Mouse (Mus musculus): ENCODE measurements around the gene Cfap97d1. TPM values are rescaled to one million over a fixed set of nuclear protein-coding genes. Genes with fewer than 3 reads are reported as not detected.

Cfap97d1 gene
- polyA plus RNA-seq, 1 experiment from 2014 or later, result not detected

- H3K4me1 ChIP-seq, result no peaks in the 10 kb centered on the region
- H3K9me3 ChIP-seq (replicated peaks), result no peaks in the 10 kb centered on the region
- H3K4me3 ChIP-seq, result no peak overlapping the region
- no peak overlapping the region for H3K9ac ChIP-seq
- H3K27me3 ChIP-seq, result no peaks in the 10 kb centered on the region
- H3K4me2 ChIP-seq (replicated peaks), result no peak overlapping the region
- 77% methylated on average over 8 of the region's 8 CpGs for WGBS
- H3K36me3 ChIP-seq, result peaks cover 9% of the 10 kb centered on the region; the same call in 1 of the 2 replicates
- ATAC-seq (ENCODE audit: low FRiP score), result no peak
- no peak overlapping the region for H3K27ac ChIP-seq
Observed at GRCm38 (mm10) chr11:101994100-101994499, 10.0 kb downstream of the Cfap97d1 start.

GRCm38 (mm10) chr11:101995938-101996337, 11.9 kb downstream of the Cfap97d1 start:
- no peak overlapping the region for H3K9ac ChIP-seq
- no peak overlapping the region for H3K4me2 ChIP-seq (replicated peaks)
- H3K27ac ChIP-seq, result no peak overlapping the region
- WGBS, result 93% methylated on average over 7 of the region's 7 CpGs
- H3K9me3 ChIP-seq (replicated peaks), result no peaks in the 10 kb centered on the region
- H3K4me3 ChIP-seq, result no peak overlapping the region
- peaks cover 16% of the 10 kb centered on the region for H3K36me3 ChIP-seq
- ATAC-seq (ENCODE audit: low FRiP score), result no peak
- H3K4me1 ChIP-seq, result peaks cover 7% of the 10 kb centered on the region; the same call in 1 of the 2 replicates
- no peaks in the 10 kb centered on the region for H3K27me3 ChIP-seq

DNA sequence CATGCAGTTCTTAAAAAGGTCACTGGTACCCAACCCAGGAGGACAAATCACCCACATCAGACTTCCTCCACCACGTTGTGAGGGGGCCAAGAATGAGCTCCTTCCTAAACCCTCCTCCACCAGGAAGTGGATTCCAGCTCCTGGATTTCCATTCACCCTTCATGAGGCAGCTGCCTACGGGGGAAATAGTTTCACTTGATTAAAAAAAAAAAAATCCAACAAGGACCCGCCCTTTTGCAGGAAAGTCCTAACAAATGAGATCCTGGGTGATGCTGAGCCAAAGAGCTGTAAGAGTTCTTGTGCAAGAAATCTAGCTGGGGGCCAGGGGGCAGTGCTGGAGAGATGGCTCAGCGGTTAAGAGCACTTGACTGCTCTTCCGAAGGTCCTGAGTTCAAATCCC, 14.2 kb downstream of the Cfap97d1 start:
- Histone ChIP-seq H3K27ac (no peak overlapping the region), H3K4me3 (no peak overlapping the region), H3K36me3 (peaks cover 25% of the 10 kb centered on the region), H3K9ac (no peak overlapping the region), H3K9me3 (replicated peaks) (no peaks in the 10 kb centered on the region), H3K4me2 (replicated peaks) (no peak overlapping the region), H3K27me3 (no peaks in the 10 kb centered on the region), H3K4me1 (peaks cover 7% of the 10 kb centered on the region; the same call in 1 of the 2 replicates)
- ATAC-seq (ENCODE audit: low FRiP score), result no peak
- 59% methylated on average over 5 of the region's 5 CpGs for WGBS

GRCm38 (mm10) chr11:101999466-101999865, 15.4 kb downstream of the Cfap97d1 start:
- H3K27ac ChIP-seq, result no peak overlapping the region
- ATAC-seq (ENCODE audit: low FRiP score), result no peak
- H3K4me3 ChIP-seq, result no peak overlapping the region
- H3K4me1 ChIP-seq, result peaks cover 7% of the 10 kb centered on the region; the same call in 1 of the 2 replicates
- H3K36me3 ChIP-seq, result peaks cover 36% of the 10 kb centered on the region
- no peak overlapping the region for H3K9ac ChIP-seq
- 46% methylated on average over 4 of the region's 4 CpGs for WGBS
- no peaks in the 10 kb centered on the region for H3K9me3 ChIP-seq (replicated peaks)
- H3K27me3 ChIP-seq, result no peaks in the 10 kb centered on the region
- no peak overlapping the region for H3K4me2 ChIP-seq (replicated peaks)

DNA sequence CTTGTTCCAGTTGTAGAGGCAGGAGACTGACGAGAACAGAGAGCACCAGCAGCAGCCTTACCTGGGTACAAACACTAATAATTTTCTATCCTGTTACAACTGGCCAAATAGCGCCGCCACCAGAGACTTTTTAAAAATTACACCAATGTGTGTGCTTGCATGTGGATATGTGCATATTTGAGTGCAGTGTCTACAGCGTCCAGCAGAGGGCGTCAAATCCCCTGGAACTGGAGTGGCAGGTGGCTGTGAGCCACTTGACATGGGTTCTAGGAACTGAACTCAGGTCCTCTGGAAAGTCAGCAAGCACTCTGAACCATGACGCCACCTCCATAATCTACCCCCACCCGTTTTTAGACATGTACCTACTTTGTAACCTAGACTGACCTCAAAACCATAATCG, 20.2 kb downstream of the Cfap97d1 start:
- Histone ChIP-seq H3K27me3 (no peaks in the 10 kb centered on the region), H3K36me3 (peaks cover 52% of the 10 kb centered on the region), H3K27ac (no peak overlapping the region), H3K4me1 (peaks cover 16% of the 10 kb centered on the region), H3K4me2 (replicated peaks) (no peak overlapping the region), H3K9ac (no peak overlapping the region), H3K9me3 (replicated peaks) (no peaks in the 10 kb centered on the region), H3K4me3 (no peak overlapping the region)
- 90% methylated on average over 8 of the region's 8 CpGs for WGBS
- ATAC-seq (ENCODE audit: low FRiP score), result no peak

GRCm38 (mm10) chr11:102006271-102006670, 22.2 kb downstream of the Cfap97d1 start:
- peaks cover 54% of the 10 kb centered on the region for H3K36me3 ChIP-seq
- H3K27ac ChIP-seq, result no peak overlapping the region
- H3K4me1 ChIP-seq, result peaks cover 24% of the 10 kb centered on the region
- ATAC-seq (ENCODE audit: low FRiP score), result no peak
- H3K27me3 ChIP-seq, result no peaks in the 10 kb centered on the region
- no peak overlapping the region for H3K9ac ChIP-seq
- 58% methylated on average over 9 of the region's 9 CpGs for WGBS
- H3K4me3 ChIP-seq, result no peak overlapping the region
- no peak overlapping the region for H3K4me2 ChIP-seq (replicated peaks)
- no peaks in the 10 kb centered on the region for H3K9me3 ChIP-seq (replicated peaks)

DNA sequence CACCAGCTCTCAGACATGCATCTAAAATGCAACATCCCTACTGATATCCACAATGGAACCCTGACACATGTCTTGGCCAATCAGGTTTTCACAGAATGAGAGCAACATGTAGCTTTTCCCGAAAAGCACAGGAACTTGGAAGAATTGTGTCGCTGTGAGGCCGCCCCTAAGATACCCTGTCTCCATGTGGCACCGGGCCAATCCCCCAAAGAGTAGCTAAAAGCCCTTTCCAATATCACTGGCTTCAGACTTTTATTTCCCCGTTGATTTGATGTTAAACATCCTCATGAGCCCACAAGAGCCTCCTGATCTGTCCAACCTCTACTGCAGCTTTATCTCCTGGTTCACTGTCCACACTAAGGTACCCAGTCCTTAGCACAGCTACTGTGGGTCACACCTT, 22.6 kb downstream of the Cfap97d1 start:
- peaks cover 55% of the 10 kb centered on the region for H3K36me3 ChIP-seq

GRCm38 (mm10) chr11:102008372-102008771, 24.3 kb downstream of the Cfap97d1 start:
- WGBS, result 92% methylated on average over 8 of the region's 8 CpGs
- peaks cover 66% of the 10 kb centered on the region for H3K36me3 ChIP-seq
- no peak overlapping the region for H3K27ac ChIP-seq
- no peaks in the 10 kb centered on the region for H3K9me3 ChIP-seq (replicated peaks)
- no peaks in the 10 kb centered on the region for H3K27me3 ChIP-seq
- no peak overlapping the region for H3K9ac ChIP-seq
- ATAC-seq (ENCODE audit: low FRiP score), result no peak
- no peak overlapping the region for H3K4me2 ChIP-seq (replicated peaks)
- H3K4me1 ChIP-seq, result peaks cover 24% of the 10 kb centered on the region
- H3K4me3 ChIP-seq, result no peak overlapping the region

More for the DNA sequence above, 22.6 kb downstream of the Cfap97d1 start:
- H3K9me3 ChIP-seq (replicated peaks), result no peaks in the 10 kb centered on the region
- H3K4me1 ChIP-seq, result peaks cover 24% of the 10 kb centered on the region
- H3K9ac ChIP-seq, result no peak overlapping the region
- no peak overlapping the region for H3K4me2 ChIP-seq (replicated peaks)
- no peak overlapping the region for H3K27ac ChIP-seq
- no peaks in the 10 kb centered on the region for H3K27me3 ChIP-seq
- 85% methylated on average over 5 of the region's 5 CpGs for WGBS
- ATAC-seq (ENCODE audit: low FRiP score), result no peak
- no peak overlapping the region for H3K4me3 ChIP-seq

DNA sequence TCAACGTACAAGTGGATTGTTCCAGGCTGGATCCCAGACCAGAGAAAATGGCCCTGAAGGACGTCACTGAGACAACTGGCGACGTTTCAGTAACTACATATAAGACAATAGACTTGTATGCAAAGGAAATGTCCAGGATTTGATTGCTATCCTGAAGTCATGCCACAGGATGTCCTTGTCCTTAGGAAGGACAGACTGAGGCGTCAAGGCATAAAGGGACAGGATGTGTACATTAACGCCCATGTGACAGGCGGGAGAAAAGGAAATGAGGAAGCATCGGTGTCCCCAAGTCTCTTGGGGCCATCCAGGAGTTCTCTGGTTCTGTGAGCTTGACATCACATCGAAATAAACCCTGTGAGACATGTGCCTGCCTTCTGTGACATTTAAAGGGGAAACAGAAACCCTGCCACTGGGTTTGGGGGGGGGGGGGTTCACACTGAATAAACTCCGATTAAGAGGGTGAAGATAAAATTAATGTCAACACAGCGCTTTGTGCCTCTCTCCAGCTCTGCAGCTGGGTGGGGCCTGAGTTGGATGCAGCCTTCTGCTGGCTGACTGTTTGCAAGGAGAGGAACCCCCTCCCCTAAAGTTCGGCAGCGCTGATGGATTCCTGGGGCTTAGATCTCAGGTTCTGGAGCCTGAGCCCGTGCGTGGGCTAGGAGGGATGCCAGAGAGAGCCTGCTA, 25.0 kb downstream of the Cfap97d1 start:
- H3K4me1 ChIP-seq, result peaks cover 24% of the 10 kb centered on the region
- H3K4me2 ChIP-seq (replicated peaks), result no peak overlapping the region
- no peaks in the 10 kb centered on the region for H3K27me3 ChIP-seq
- H3K4me3 ChIP-seq, result no peak overlapping the region
- H3K36me3 ChIP-seq, result peaks cover 60% of the 10 kb centered on the region
- WGBS, result 82% methylated on average over 15 of the region's 15 CpGs
- no peak for ATAC-seq (ENCODE audit: low FRiP score)
- no peaks in the 10 kb centered on the region for H3K9me3 ChIP-seq (replicated peaks)
- no peak overlapping the region for H3K9ac ChIP-seq
- H3K27ac ChIP-seq, result peak overlapping the region; percentile 84; the same call in 1 of the 2 replicates

DNA sequence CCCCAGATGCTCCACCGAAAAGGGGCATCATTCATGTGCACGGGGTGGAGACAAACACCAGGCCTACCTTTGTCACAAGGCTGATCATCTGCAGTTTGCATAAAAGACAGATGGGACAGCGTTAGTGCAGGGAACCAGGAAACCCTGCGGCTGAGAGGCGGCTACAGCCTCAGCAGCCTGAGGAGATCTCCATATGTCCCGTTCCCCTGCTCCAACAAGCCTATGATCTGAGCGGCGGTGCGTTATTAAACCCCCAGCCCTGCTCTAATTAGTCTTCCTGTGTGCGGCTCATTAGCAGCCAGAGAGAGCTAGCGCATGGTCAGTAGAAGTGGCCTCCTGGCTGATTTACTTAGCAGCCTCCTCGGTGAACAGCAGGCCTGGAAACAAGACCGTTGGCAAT, 26.1 kb downstream of the Cfap97d1 start:
- Histone ChIP-seq H3K27me3 (no peaks in the 10 kb centered on the region), H3K9ac (no peak overlapping the region; the same call in 1 of the 2 replicates), H3K36me3 (peaks cover 53% of the 10 kb centered on the region), H3K4me3 (no peak overlapping the region), H3K4me2 (replicated peaks) (no peak overlapping the region), H3K4me1 (peaks cover 24% of the 10 kb centered on the region), H3K27ac (peak overlapping the region; percentile 84), H3K9me3 (replicated peaks) (no peaks in the 10 kb centered on the region)
- peak; percentile 77 for ATAC-seq (ENCODE audit: low FRiP score)
- WGBS, result 51% methylated on average over 13 of the region's 13 CpGs

DNA sequence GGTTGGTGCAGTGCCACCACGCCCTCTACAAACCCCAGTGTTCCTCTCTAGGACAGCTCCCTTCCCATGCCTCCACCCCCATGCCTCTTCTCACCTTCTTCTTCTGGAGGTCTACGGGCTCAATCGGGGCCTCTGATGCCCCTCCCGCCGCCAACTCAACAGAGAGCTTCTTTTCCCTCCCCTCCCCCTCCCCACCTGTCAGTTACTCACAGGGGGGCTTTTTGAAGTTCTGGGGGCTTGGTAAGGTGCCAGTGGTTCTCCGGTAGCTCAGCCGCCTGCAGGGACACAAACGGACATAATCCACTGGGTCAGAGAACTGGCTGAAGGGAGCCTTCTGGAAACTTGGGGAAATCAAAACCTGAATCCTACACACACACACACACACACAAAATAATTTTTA, 27.4 kb downstream of the Cfap97d1 start:
- ATAC-seq (ENCODE audit: low FRiP score), result no peak
- no peaks in the 10 kb centered on the region for H3K27me3 ChIP-seq
- H3K4me1 ChIP-seq, result peaks cover 28% of the 10 kb centered on the region
- no peak overlapping the region for H3K4me3 ChIP-seq
- H3K27ac ChIP-seq, result no peak overlapping the region
- 69% methylated on average over 8 of the region's 8 CpGs for WGBS
- H3K9ac ChIP-seq, result no peak overlapping the region
- no peaks in the 10 kb centered on the region for H3K9me3 ChIP-seq (replicated peaks)
- no peak overlapping the region for H3K4me2 ChIP-seq (replicated peaks)
- peaks cover 56% of the 10 kb centered on the region for H3K36me3 ChIP-seq

DNA sequence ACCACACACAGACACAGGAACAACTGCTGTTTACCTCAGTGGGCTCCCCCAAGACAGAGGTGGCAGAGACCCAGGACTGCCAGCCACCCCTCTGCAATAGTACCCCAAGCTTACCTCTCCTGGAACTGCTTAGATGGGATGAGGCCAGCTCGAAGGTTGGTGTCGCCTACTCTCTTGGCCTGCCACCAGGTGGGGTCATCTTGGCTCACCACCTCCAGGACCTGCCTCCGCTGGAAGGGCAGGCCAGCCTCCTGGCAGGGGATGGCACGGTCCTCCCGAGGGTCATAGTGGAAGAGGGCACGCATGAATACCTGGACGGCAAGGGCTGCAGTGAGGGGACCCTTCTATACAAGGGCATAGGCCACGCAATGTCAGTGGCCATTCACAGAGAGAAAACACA, 29.1 kb downstream of the Cfap97d1 start:
- Histone ChIP-seq H3K4me1 (peaks cover 24% of the 10 kb centered on the region), H3K9ac (no peak overlapping the region), H3K4me3 (no peak overlapping the region), H3K27ac (no peak overlapping the region), H3K27me3 (no peaks in the 10 kb centered on the region), H3K36me3 (peaks cover 60% of the 10 kb centered on the region), H3K4me2 (replicated peaks) (no peak overlapping the region), H3K9me3 (replicated peaks) (no peaks in the 10 kb centered on the region)
- no peak for ATAC-seq (ENCODE audit: low FRiP score)
- 86% methylated on average over 8 of the region's 8 CpGs for WGBS

GRCm38 (mm10) chr11:102015472-102015871, 31.4 kb downstream of the Cfap97d1 start:
- Histone ChIP-seq H3K27me3 (no peaks in the 10 kb centered on the region), H3K4me3 (no peak overlapping the region), H3K27ac (no peak overlapping the region), H3K4me1 (peaks cover 14% of the 10 kb centered on the region), H3K9ac (no peak overlapping the region), H3K36me3 (peaks cover 52% of the 10 kb centered on the region), H3K9me3 (replicated peaks) (no peaks in the 10 kb centered on the region), H3K4me2 (replicated peaks) (no peak overlapping the region)
- ATAC-seq (ENCODE audit: low FRiP score), result no peak
- 56% methylated on average over 6 of the region's 6 CpGs for WGBS

Data from hindbrain, embryonic 12.5 days (tissue).